Mouse (Mus musculus): ENCODE measurements at regions not wholly inside any gene's neighbourhood (a gene's known extent, or its start where the extent isn't known, plus 50 kb on each side); places are given as distances from the start of the nearest gene placed in this dataset.

GRCm38 (mm10) chr2:167740516-167741189 lies 51.0 kb upstream of the Tmem189 start:
- TF ChIP-seq POLR2A (IDR thresholded peaks at IDR 0.05; ENCODE audit: low read depth, low read length) (0 out of 2 replicates have a peak, but pooled peaks have one; percentile 22), CTCF (IDR thresholded peaks at IDR 0.05; ENCODE audit: borderline replicate concordance, insufficient read depth, low read length) (no peak)
